Mouse (Mus musculus) limb, embryonic 14.5 days (tissue): ENCODE measurements around the gene Cldn34b2. TPM values are rescaled to one million over a fixed set of nuclear protein-coding genes. Genes with fewer than 3 reads are reported as not detected.
A peak's percentile ranks its signal among the peaks of the same experiment; 100 is the strongest.
"Not testable (repeated sequence)": the region's sequence is repeated elsewhere in the genome, so short reads cannot be mapped to it uniquely, and the experiment has no call there.

Experiments used
- ATAC-seq: fragments of 200-750 bp; cut with Nextera tagmentation; 2 replicates; pipeline ENCODE4 v1.8.0; 2017; ENCODE audit warnings: low read depth, moderate number of reproducible peaks, moderate TSS enrichment; ENCODE audit not compliant: low FRiP score
- DNase-seq: peaks from one replicate; pipeline ENCODE4 v3.0.0-alpha.2; 2015; ENCODE audit warnings: low spot score
- H3K27ac ChIP-seq: fragments of 300-500 bp; sonication (generic); replicated peaks from 2 replicates; pipeline ENCODE4 v1.5.1; 2014; ENCODE audit warnings: low read depth, mild to moderate bottlenecking, low read length, moderate library complexity, mixed read lengths
- H3K27me3 ChIP-seq: fragments of 300-500 bp; sonication (generic); 2 replicates; pipeline ENCODE4 v1.6.1; 2014; ENCODE audit warnings: low read length, mixed read lengths; ENCODE audit not compliant: control insufficient read depth, insufficient read depth
- H3K36me3 ChIP-seq: fragments of 300-500 bp; sonication (generic); 2 replicates; pipeline ENCODE4 v1.6.1; 2014; ENCODE audit warnings: mild to moderate bottlenecking, low read length, moderate library complexity, mixed read lengths; ENCODE audit not compliant: control insufficient read depth, insufficient read depth
- H3K4me1 ChIP-seq: fragments of 300-500 bp; sonication (generic); 2 replicates; pipeline ENCODE4 v1.6.1; 2014; ENCODE audit warnings: antibody characterized with exemption, low read length, mixed read lengths; ENCODE audit not compliant: control insufficient read depth, insufficient read depth
- H3K4me2 ChIP-seq: fragments of 300-500 bp; sonication (generic); replicated peaks from 2 replicates; pipeline ENCODE4 v1.6.1; 2014; ENCODE audit warnings: low read depth, mild to moderate bottlenecking, low read length, moderate library complexity; ENCODE audit not compliant: severe bottlenecking
- H3K4me3 ChIP-seq: fragments of 300-500 bp; sonication (generic); replicated peaks from 2 replicates; pipeline ENCODE4 v1.5.1; 2014; ENCODE audit warnings: low read length
- H3K9ac ChIP-seq: fragments of 300-500 bp; sonication (generic); 2 replicates; pipeline ENCODE4 v1.6.1; 2014; ENCODE audit warnings: mild to moderate bottlenecking, low read depth, low read length, moderate library complexity; ENCODE audit not compliant: severe bottlenecking
- H3K9me3 ChIP-seq: fragments of 300-500 bp; sonication (generic); 2 replicates; pipeline ENCODE4 v1.6.1; 2016; ENCODE audit warnings: low read length; ENCODE audit not compliant: control insufficient read depth
- POLR2A ChIP-seq: fragments of 200-500 bp; IDR thresholded peaks from 2 replicates; pipeline ENCODE4 v1.8.0; 2012; ENCODE audit warnings: inconsistent platforms, mild to moderate bottlenecking, moderate library complexity, borderline replicate concordance; ENCODE audit not compliant: insufficient read depth, insufficient read length; ENCODE audit errors: extremely low read depth
- WGBS: fragments of 180-500 bp; shearing (Covaris S2); extraction: QIAGEN DNeasy Blood & Tissue Kit; methylation state at CpG from one replicate; pipeline ENCODE4 v1.1.7; 2014; 5-methylcytosine and 5-hydroxymethylcytosine counted together
- polyA plus RNA-seq, 2 experiments: library from polyadenylated mRNA; depleted of rRNA in 1 of 2; stranded (reverse) in 1 of 2; unstranded in 1 of 2; fragments of >200 nt; fragmentation: Nextera tagmentation in 1 of 2; extraction: Ambion mirVana in 1 of 2; gene quantifications; 2 replicates each; pipeline versions ENCODE4 v1.2.1 to v1.2.3; 2012 to 2014

Gene Cldn34b2
- polyA plus RNA-seq, 2 experiments = not detected

DNA sequence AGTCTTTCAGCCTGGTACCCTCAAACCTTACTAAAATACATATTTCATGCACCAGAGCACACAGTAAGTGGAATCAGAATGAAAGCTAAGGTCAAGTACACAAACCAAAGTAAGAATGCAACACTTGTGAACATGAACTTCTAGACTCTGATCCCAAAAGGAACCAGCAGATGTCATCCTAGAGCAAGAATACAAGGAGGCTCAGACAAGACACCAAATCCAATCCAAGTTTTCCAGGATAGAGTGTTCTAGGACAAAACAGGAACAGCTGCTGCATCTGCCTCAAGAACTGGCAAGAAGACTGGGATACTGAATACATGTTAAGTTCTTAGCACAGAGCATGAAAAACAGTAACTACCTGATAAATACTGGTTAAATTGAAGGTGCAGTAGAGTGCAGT is 30.2 kb downstream of the Cldn34b2 start:
- Histone ChIP-seq H3K9me3 (no peaks in the 10 kb centered on the region), H3K4me1 (no peaks in the 10 kb centered on the region), H3K4me2 (no peak overlapping the region), H3K27ac (no peak overlapping the region), H3K4me3 (no peak overlapping the region), H3K27me3 (no peaks in the 10 kb centered on the region), H3K9ac (no peak overlapping the region), H3K36me3 (no peaks in the 10 kb centered on the region)
- no peak for ATAC-seq
- peak; percentile 9 for DNase-seq
- TF ChIP-seq POLR2A = no peak

DNA sequence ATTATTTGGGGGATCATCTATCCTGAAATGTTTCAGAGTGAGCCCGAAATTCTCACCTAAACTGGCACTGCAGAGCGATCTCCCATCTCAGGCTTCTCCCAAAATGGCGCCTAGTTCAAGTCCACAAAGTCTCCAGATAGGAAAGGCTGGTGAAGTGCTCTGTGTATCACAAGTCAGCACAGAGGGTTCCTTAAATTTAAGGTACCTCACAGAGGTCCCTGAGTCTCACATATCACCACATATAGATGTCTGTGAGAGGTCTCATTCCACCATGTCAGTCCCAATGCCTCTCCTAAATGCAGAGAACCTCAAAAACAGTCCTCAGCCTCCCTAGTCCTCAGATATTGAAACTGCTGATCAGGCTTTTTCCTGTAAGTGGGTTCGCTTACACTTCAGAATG is 34.6 kb downstream of the Cldn34b2 start, which contains the start of gene Magea2:
Gene Magea2, minus strand, starts transcription at position 101 of the 400 bp plus-strand sequence.
- not testable (repeated sequence) for H3K4me2 ChIP-seq, DNase-seq, H3K27me3 ChIP-seq, H3K4me3 ChIP-seq, ATAC-seq, H3K27ac ChIP-seq, H3K4me1 ChIP-seq, H3K9ac ChIP-seq, H3K9me3 ChIP-seq, H3K36me3 ChIP-seq
- WGBS = 73% methylated on average over 2 of the region's 4 CpGs

GRCm38 (mm10) chrX:155089693-155090092 is 38.5 kb downstream of the Cldn34b2 start, which contains the start of gene Magea1:
Gene Magea1 (minus strand): TSS chrX:155089793.
- not testable (repeated sequence) for H3K27ac ChIP-seq, DNase-seq, H3K27me3 ChIP-seq, H3K9ac ChIP-seq, H3K36me3 ChIP-seq, H3K9me3 ChIP-seq, H3K4me2 ChIP-seq, H3K4me1 ChIP-seq, ATAC-seq, H3K4me3 ChIP-seq
- WGBS = 83% methylated on average over 1 of the region's 2 CpGs

Other genes starting within 250 kb of the Cldn34b2 start
- not detected in 2 replicates for gene Cldn34b1, start 238.1 kb downstream of the Cldn34b2 start, polyA plus RNA-seq (2012; rRNA removed)
- not detected in 2 replicates for gene Cldn34b1, start 238.1 kb downstream of the Cldn34b2 start, polyA plus RNA-seq (2014; fragmentation: Nextera tagmentation; extraction: Ambion mirVana)
- not detected in 2 replicates for gene Magea6, start 192.4 kb downstream of the Cldn34b2 start, polyA plus RNA-seq (2012; rRNA removed)
- gene Magea6, start 192.4 kb downstream of the Cldn34b2 start, polyA plus RNA-seq (2014; fragmentation: Nextera tagmentation; extraction: Ambion mirVana) = not detected in 2 replicates
- gene Magea3, start 178.9 kb downstream of the Cldn34b2 start, polyA plus RNA-seq (2012; rRNA removed) = not detected in 2 replicates
- gene Magea3, start 178.9 kb downstream of the Cldn34b2 start, polyA plus RNA-seq (2014; fragmentation: Nextera tagmentation; extraction: Ambion mirVana) = not detected in 2 replicates
- not detected in 2 replicates for gene Magea8, start 132.6 kb downstream of the Cldn34b2 start, polyA plus RNA-seq (2012; rRNA removed)
- gene Magea8, start 132.6 kb downstream of the Cldn34b2 start, polyA plus RNA-seq (2014; fragmentation: Nextera tagmentation; extraction: Ambion mirVana) = not detected in 2 replicates
- not detected in 2 replicates for gene Magea5, start 65.3 kb downstream of the Cldn34b2 start, polyA plus RNA-seq (2012; rRNA removed)
- gene Magea5, start 65.3 kb downstream of the Cldn34b2 start, polyA plus RNA-seq (2014; fragmentation: Nextera tagmentation; extraction: Ambion mirVana) = not detected in 2 replicates
- gene Magea1, start 38.6 kb downstream of the Cldn34b2 start, polyA plus RNA-seq (2012; rRNA removed) = not detected in 2 replicates
- not detected in 2 replicates for gene Magea1, start 38.6 kb downstream of the Cldn34b2 start, polyA plus RNA-seq (2014; fragmentation: Nextera tagmentation; extraction: Ambion mirVana)
- not detected in 2 replicates for gene Magea2, start 34.7 kb downstream of the Cldn34b2 start, polyA plus RNA-seq (2012; rRNA removed)
- gene Magea2, start 34.7 kb downstream of the Cldn34b2 start, polyA plus RNA-seq (2014; fragmentation: Nextera tagmentation; extraction: Ambion mirVana) = not detected in 2 replicates
- gene Sat1, start 88.0 kb upstream of the Cldn34b2 start, polyA plus RNA-seq (2012; rRNA removed) = 60.7 and 77.5 TPM in 2 replicates
- 160 and 163 TPM in 2 replicates for gene Sat1, start 88.0 kb upstream of the Cldn34b2 start, polyA plus RNA-seq (2014; fragmentation: Nextera tagmentation; extraction: Ambion mirVana)
- 24.1 and 26.5 TPM in 2 replicates for gene Acot9, start 134.0 kb upstream of the Cldn34b2 start, polyA plus RNA-seq (2012; rRNA removed)
- gene Acot9, start 134.0 kb upstream of the Cldn34b2 start, polyA plus RNA-seq (2014; fragmentation: Nextera tagmentation; extraction: Ambion mirVana) = 53.0 and 55.0 TPM in 2 replicates
- gene Prdx4, start 212.3 kb upstream of the Cldn34b2 start, polyA plus RNA-seq (2012; rRNA removed) = 203 and 231 TPM in 2 replicates
- gene Prdx4, start 212.3 kb upstream of the Cldn34b2 start, polyA plus RNA-seq (2014; fragmentation: Nextera tagmentation; extraction: Ambion mirVana) = 320 and 328 TPM in 2 replicates